Mouse (Mus musculus) limb, embryonic 12.5 days (tissue): ENCODE data around the gene Emg1. TPM values are rescaled to one million over a fixed set of nuclear protein-coding genes. Genes with fewer than 3 reads are reported as not detected.

Experiments
- ATAC-seq: fragments of 200-750 bp; cut with Nextera tagmentation; 2 replicates; pipeline ENCODE4 v1.8.0; 2017; ENCODE audit warnings: low read depth, moderate TSS enrichment; ENCODE audit not compliant: insufficient number of reproducible peaks, insufficient read depth, low FRiP score, low TSS enrichment
- H3K27ac ChIP-seq: fragments of 300-500 bp; sonication (generic); 2 replicates; pipeline ENCODE4 v1.5.1; 2016; ENCODE audit warnings: mild to moderate bottlenecking, moderate library complexity
- H3K27me3 ChIP-seq: fragments of 300-500 bp; sonication (generic); 2 replicates; pipeline ENCODE4 v1.6.1; 2016; ENCODE audit warnings: mild to moderate bottlenecking, moderate library complexity
- H3K36me3 ChIP-seq: fragments of 300-500 bp; sonication (generic); 2 replicates; pipeline ENCODE4 v1.6.1; 2016; ENCODE audit warnings: mild to moderate bottlenecking, moderate library complexity
- H3K4me1 ChIP-seq: fragments of 300-500 bp; sonication (generic); replicated peaks from 2 replicates; pipeline ENCODE4 v1.6.1; 2016
- H3K4me2 ChIP-seq: fragments of 300-500 bp; sonication (generic); 2 replicates; pipeline ENCODE4 v1.6.1; 2016; ENCODE audit warnings: mild to moderate bottlenecking, moderate library complexity
- H3K4me3 ChIP-seq: fragments of 300-500 bp; sonication (generic); replicated peaks from 2 replicates; pipeline ENCODE4 v1.5.1; 2016; ENCODE audit warnings: mild to moderate bottlenecking
- H3K9ac ChIP-seq: fragments of 300-500 bp; sonication (generic); replicated peaks from 2 replicates; pipeline ENCODE4 v1.6.1; 2016; ENCODE audit warnings: mild to moderate bottlenecking, moderate library complexity
- H3K9me3 ChIP-seq: fragments of 300-500 bp; sonication (generic); 2 replicates; pipeline ENCODE4 v1.6.1; 2016; ENCODE audit warnings: mild to moderate bottlenecking, moderate library complexity
- WGBS: fragments of 180-500 bp; shearing (Covaris S2); methylation state at CpG from one replicate; pipeline ENCODE4 v1.1.7; 2016; 5-methylcytosine and 5-hydroxymethylcytosine counted together
- polyA plus RNA-seq: library from polyadenylated mRNA; unstranded; fragments of >200 nt; fragmentation: Nextera tagmentation; extraction: Ambion mirVana; gene quantifications from 2 replicates; pipeline ENCODE4 v1.2.1, GENCODE M21; 2016

Gene Emg1
- polyA plus RNA-seq, 1 experiment from 2014 or later, result 219 TPM

- Histone ChIP-seq H3K36me3 (peaks cover 15% of the 10 kb centered on the region; the same call in 1 of the 2 replicates), H3K4me3 (no peak overlapping the region), H3K9ac (no peak overlapping the region), H3K4me1 (peaks cover 16% of the 10 kb centered on the region), H3K27ac (peak overlapping the region; percentile 29; the same call in 1 of the 2 replicates), H3K27me3 (no peaks in the 10 kb centered on the region), H3K4me2 (no peak overlapping the region), H3K9me3 (no peaks in the 10 kb centered on the region; the same call in 1 of the 2 replicates)
- 87% methylated on average over 9 of the region's 9 CpGs for whole genome bisulfite sequencing
- ATAC-seq, result no peak
These were observed 38.4 kb downstream of the Emg1 start for GRCm38 (mm10) chr6:124673619-124674018.

- WGBS, result 42% methylated on average over 6 of the region's 6 CpGs
- Histone ChIP-seq H3K36me3 (peaks cover 15% of the 10 kb centered on the region; the same call in 1 of the 2 replicates), H3K27ac (no peak overlapping the region; the same call in 1 of the 2 replicates), H3K4me2 (no peak overlapping the region), H3K9ac (no peak overlapping the region), H3K4me3 (no peak overlapping the region), H3K27me3 (no peaks in the 10 kb centered on the region), H3K4me1 (peaks cover 16% of the 10 kb centered on the region), H3K9me3 (no peaks in the 10 kb centered on the region; the same call in 1 of the 2 replicates)
- no peak for ATAC-seq
These were observed 39.9 kb downstream of the Emg1 start for GRCm38 (mm10) chr6:124672100-124672499.

GRCm38 (mm10) chr6:124670281-124670900 is 41.6 kb downstream of the Emg1 start:
- Histone ChIP-seq H3K9ac (no peak overlapping the region), H3K4me2 (no peak overlapping the region)
- WGBS, result 92% methylated on average over 7 of the region's 7 CpGs

GRCm38 (mm10) chr6:124669234-124669859 is 42.6 kb downstream of the Emg1 start:
- 80% methylated on average over 11 of the region's 11 CpGs for WGBS
- Histone ChIP-seq H3K4me2 (no peak overlapping the region), H3K27me3 (no peaks in the 10 kb centered on the region), H3K9me3 (no peaks in the 10 kb centered on the region; the same call in 1 of the 2 replicates), H3K4me1 (peaks cover 16% of the 10 kb centered on the region), H3K36me3 (peaks cover 4% of the 10 kb centered on the region; the same call in 1 of the 2 replicates), H3K4me3 (no peak overlapping the region), H3K9ac (no peak overlapping the region), H3K27ac (no peak overlapping the region)
- no peak for ATAC-seq

More at GRCm38 (mm10) chr6:124670281-124670900, 41.6 kb downstream of the Emg1 start:
- Histone ChIP-seq H3K9me3 (no peaks in the 10 kb centered on the region; the same call in 1 of the 2 replicates), H3K36me3 (peaks cover 12% of the 10 kb centered on the region; the same call in 1 of the 2 replicates), H3K4me1 (peaks cover 16% of the 10 kb centered on the region), H3K4me3 (no peak overlapping the region), H3K27me3 (no peaks in the 10 kb centered on the region), H3K27ac (no peak overlapping the region)
- no peak for ATAC-seq

- H3K36me3 ChIP-seq, result no peaks in the 10 kb centered on the region
- 89% methylated on average over 10 of the region's 10 CpGs for WGBS
These were observed 47.0 kb downstream of the Emg1 start for GRCm38 (mm10) chr6:124665011-124665410.

GRCm38 (mm10) chr6:124664256-124664655 is 47.7 kb downstream of the Emg1 start:
- no peak overlapping the region for H3K4me3 ChIP-seq

More at GRCm38 (mm10) chr6:124665011-124665410, 47.0 kb downstream of the Emg1 start:
- Histone ChIP-seq H3K27ac (no peak overlapping the region), H3K27me3 (no peaks in the 10 kb centered on the region), H3K4me2 (no peak overlapping the region), H3K9ac (no peak overlapping the region), H3K9me3 (no peaks in the 10 kb centered on the region), H3K4me3 (no peak overlapping the region), H3K4me1 (peaks cover 8% of the 10 kb centered on the region; the same call in 1 of the 2 replicates)
- no peak for ATAC-seq

GRCm38 (mm10) chr6:124663424-124663795 is 48.6 kb downstream of the Emg1 start:
- peak overlapping the region; percentile 81 for H3K4me2 ChIP-seq
- no peaks in the 10 kb centered on the region for H3K9me3 ChIP-seq
- WGBS, result 20% methylated on average over 13 of the region's 13 CpGs
- H3K36me3 ChIP-seq, result no peaks in the 10 kb centered on the region
- H3K4me1 ChIP-seq, result peaks cover 8% of the 10 kb centered on the region; the same call in 1 of the 2 replicates
- H3K4me3 ChIP-seq, result peak overlapping the region; percentile 65
- no peaks in the 10 kb centered on the region for H3K27me3 ChIP-seq
- H3K9ac ChIP-seq, result peak overlapping the region; percentile 71
- peak overlapping the region; percentile 78; the same call in 1 of the 2 replicates for H3K27ac ChIP-seq
- ATAC-seq, result no peak; the same call in 1 of the 2 replicates

More at GRCm38 (mm10) chr6:124664256-124664655, 47.7 kb downstream of the Emg1 start:
- Histone ChIP-seq H3K9me3 (no peaks in the 10 kb centered on the region), H3K27me3 (no peaks in the 10 kb centered on the region), H3K9ac (no peak overlapping the region), H3K36me3 (no peaks in the 10 kb centered on the region), H3K4me2 (peak overlapping the region; percentile 81), H3K4me1 (peaks cover 8% of the 10 kb centered on the region; the same call in 1 of the 2 replicates), H3K27ac (no peak overlapping the region)
- ATAC-seq, result no peak
- WGBS, result 81% methylated on average over 7 of the region's 7 CpGs

GRCm38 (mm10) chr6:124662477-124663423 is 49.2 kb downstream of the Emg1 start, which contains the start of gene Lpcat3:
TSS of gene Lpcat3 (plus strand) at chr6:124663027.
- H3K4me2 ChIP-seq, result peak within 1 kb of the TSS; percentile 81
- H3K9me3 ChIP-seq, result no peaks in the 10 kb centered on the region
- peak within 1 kb of the TSS; percentile 65 for H3K4me3 ChIP-seq
- ATAC-seq, result peak; percentile 97
- 2% methylated on average over 84 of the region's 87 CpGs for WGBS
- peak within 1 kb of the TSS; percentile 71 for H3K9ac ChIP-seq
- H3K27me3 ChIP-seq, result no peaks in the 10 kb centered on the region
- no peaks in the 10 kb centered on the region for H3K36me3 ChIP-seq
- peaks cover 8% of the 10 kb centered on the region; the same call in 1 of the 2 replicates for H3K4me1 ChIP-seq
- peak within 1 kb of the TSS; percentile 78 for H3K27ac ChIP-seq

- Histone ChIP-seq H3K4me3 (peak overlapping the region; percentile 65), H3K4me1 (peaks cover 8% of the 10 kb centered on the region; the same call in 1 of the 2 replicates), H3K9ac (0 out of 2 replicates have a peak overlapping the region, but pooled peaks have one; percentile 37), H3K27me3 (no peaks in the 10 kb centered on the region), H3K36me3 (no peaks in the 10 kb centered on the region), H3K27ac (peak overlapping the region; percentile 78), H3K9me3 (no peaks in the 10 kb centered on the region), H3K4me2 (peak overlapping the region; percentile 81)
- no peak for ATAC-seq
- WGBS, result 28% methylated on average over 6 of the region's 6 CpGs
These were observed 50.0 kb downstream of the Emg1 start for GRCm38 (mm10) chr6:124661995-124662394.

- no peaks in the 10 kb centered on the region for H3K27me3 ChIP-seq
- WGBS, result 92% methylated on average over 4 of the region's 4 CpGs
- ATAC-seq, result no peak
- no peak overlapping the region for H3K9ac ChIP-seq
- H3K4me3 ChIP-seq, result no peak overlapping the region
- H3K4me2 ChIP-seq, result no peak overlapping the region
- H3K36me3 ChIP-seq, result no peaks in the 10 kb centered on the region
- H3K4me1 ChIP-seq, result peaks cover 8% of the 10 kb centered on the region; the same call in 1 of the 2 replicates
- no peaks in the 10 kb centered on the region for H3K9me3 ChIP-seq
- no peak overlapping the region for H3K27ac ChIP-seq
These were observed 50.7 kb downstream of the Emg1 start for GRCm38 (mm10) chr6:124661156-124661806.
